Mouse (Mus musculus) left cerebral cortex, postnatal 36 days (tissue): ENCODE results near the gene Kat14. TPM values are rescaled to one million over a fixed set of nuclear protein-coding genes. Genes with fewer than 3 reads are reported as not detected.
"Not testable (repeated sequence)": the region's sequence is repeated elsewhere in the genome, so short reads cannot be mapped to it uniquely, and the experiment has no call there.

Experiments
- DNase-seq, 2 experiments: peaks; one replicate each; pipeline ENCODE4 v3.0.0; 2021 to 2022; ENCODE audit warnings: low spot score in 2 of 2, mixed read lengths in 1 of 2
- intact Hi-C: fragments of 180-260 bp; cut with DNase I; formaldehyde crosslinking; loops from one replicate; pipeline ENCODE4 v1.15.1; 2025
- total RNA-seq, 2 experiments: library from RNA; stranded (reverse); gene quantifications; 2 replicates each; pipeline ENCODE4 v1.2.3; 2021

The Kat14 gene
- 10 to 100 TPM; 35.6 to 39.5 TPM for total RNA-seq

GRCm38 (mm10) chr2:144368400-144369019 lies at the start of gene Kat14, which contains the start of gene Pet117:
Gene Kat14, plus strand, starts transcription at chr2:144368983.
Gene Pet117, plus strand, starts transcription at chr2:144368996.
- peak; percentile 95 for DNase-seq
- intact Hi-C loops, result loop anchor here (2.0 to 5.0 kb wide), 2 partner anchors 89 to 98 kb away; partner anchors contain the start of genes Mgme1 and Snx5

DNA sequence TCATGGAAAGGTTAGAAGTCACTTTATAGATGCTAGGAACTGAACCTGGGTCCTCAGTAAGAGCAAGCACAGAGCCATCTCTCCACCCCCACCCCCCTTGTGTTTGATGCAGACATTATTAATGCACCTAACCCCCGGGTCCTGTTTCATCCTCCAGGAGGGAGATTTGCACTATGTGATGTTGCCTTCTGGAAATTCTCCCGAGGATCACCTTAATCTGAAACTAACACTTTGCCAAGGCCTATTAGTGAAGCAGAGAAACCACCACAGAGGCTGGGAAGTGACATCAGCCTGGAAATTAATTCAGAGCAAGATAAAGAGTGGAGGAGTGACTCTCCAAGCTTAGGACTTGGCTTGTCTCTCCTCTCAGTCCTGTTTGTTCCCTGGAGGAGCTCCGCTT lies 44.6 kb upstream of the Kat14 start:
- no peak for DNase-seq
- intact Hi-C loops, result no loop called here

GRCm38 (mm10) chr2:144329451-144329850 lies 39.3 kb upstream of the Kat14 start:
- intact Hi-C loops, result no loop called here
- DNase-seq, result no peak

GRCm38 (mm10) chr2:144329937-144330336 lies 38.8 kb upstream of the Kat14 start:
- no peak for DNase-seq
- intact Hi-C loops, result no loop called here

- intact Hi-C loops, result no loop called here
- DNase-seq, result no peak
Measured at GRCm38 (mm10) chr2:144330352-144330959, 38.3 kb upstream of the Kat14 start.

DNA sequence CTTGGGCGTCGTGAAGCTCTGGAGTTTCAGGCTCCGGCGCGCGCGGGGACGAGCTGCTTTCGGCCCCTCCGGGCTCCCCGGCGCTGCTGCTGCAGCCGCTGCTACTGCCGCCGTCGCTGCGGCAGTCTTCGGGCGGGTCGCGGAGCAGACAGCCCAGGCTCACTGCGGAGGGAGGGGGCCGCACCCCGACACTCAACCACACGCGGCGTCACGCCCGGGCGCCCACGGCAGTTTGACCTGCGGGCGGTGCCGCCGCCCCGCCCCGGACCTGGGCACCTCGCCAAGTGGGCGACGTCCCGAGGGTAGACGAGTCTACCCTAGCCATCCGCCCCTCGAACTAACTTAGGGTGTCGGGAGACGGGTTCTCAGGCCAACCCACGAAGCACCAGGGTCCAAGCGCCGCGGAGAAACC lies 37.8 kb upstream of the Kat14 start:
- peak; percentile 40 to 66 for DNase-seq
- intact Hi-C loops, result no loop called here

GRCm38 (mm10) chr2:144331401-144332302 lies 37.1 kb upstream of the Kat14 start, which contains the start of gene Ovol2:
Gene Ovol2, minus strand, starts transcription at chr2:144332146.
- DNase-seq, result peak; percentile 22 to 51
- intact Hi-C loops, result no loop called here

DNA sequence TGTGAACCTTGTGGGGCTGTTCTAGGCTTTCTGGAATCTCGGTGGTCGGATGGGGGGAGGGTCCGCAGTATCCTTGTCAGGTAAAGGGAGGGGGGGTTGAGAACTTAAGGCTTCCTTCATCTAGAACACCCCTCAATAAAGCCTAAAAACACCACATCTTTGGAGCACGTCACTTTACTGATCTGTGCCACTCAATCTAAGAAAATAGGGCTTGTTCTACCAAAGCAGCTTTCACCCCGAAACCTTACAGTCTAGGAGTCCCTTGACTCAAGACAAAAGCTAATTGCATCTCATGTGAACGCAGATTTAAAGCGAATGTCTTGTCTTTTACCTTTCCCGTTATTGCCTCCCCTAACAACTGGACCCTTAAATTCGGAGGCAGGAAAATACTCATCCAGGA lies 36.3 kb upstream of the Kat14 start:
- intact Hi-C loops, result no loop called here
- DNase-seq, result no peak

DNA sequence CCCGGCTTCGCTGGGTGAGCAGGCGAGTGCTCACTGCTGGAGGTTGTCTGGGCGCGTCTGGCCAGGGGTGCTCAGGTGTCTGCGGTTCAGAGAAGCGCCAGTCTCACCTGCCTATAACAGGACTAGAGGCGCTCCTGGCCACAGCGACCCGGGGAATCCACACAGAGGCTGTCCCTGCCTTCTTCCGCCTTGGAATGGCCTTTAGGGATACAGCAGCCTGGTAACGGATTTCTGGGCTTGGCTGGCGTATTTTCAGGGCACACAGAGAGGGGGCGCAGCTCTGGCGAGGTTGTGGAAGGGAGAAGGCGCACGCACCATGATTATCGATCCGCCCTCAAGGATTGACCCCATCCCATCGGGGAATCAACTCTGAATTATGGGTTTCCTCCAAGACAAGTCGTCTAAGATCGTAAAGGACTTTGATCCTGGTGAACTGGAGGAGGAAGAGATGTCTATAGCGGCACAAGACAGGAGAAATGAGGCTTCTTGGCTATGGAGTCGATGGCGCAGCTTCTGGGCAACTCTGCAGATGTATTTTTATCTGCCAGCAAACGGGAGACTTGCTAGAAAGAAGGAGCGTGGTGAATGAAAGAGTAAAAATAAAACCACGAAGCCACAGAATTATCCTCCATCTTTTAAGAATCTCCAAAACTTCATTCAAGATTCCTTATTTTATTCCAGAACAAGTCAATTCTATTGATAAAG lies 35.5 kb upstream of the Kat14 start:
- intact Hi-C loops, result no loop called here
- DNase-seq, result peak; percentile 45 to 61

DNA sequence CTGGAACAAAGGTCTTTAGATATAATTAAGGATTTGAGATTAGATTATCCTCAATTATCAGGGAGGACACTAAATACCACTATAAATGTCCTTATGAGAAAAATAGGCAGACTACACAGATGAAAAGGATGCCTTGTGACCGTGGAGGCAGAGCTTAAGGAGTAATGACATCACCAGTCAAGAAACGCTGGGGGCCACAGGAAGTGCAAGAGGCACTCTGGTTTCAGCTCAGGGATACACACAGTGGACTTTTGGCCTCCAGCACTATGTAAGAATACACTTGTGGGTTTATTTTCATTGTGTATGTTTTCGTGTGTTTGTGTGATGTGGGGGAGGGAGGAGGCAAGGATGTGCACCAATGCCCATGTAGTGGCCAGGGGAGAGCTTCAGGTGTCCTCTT lies 31.6 kb upstream of the Kat14 start:
- no peak for DNase-seq
- intact Hi-C loops, result no loop called here

GRCm38 (mm10) chr2:144337701-144338100 lies 31.1 kb upstream of the Kat14 start:
- no peak for DNase-seq
- intact Hi-C loops, result no loop called here

DNA sequence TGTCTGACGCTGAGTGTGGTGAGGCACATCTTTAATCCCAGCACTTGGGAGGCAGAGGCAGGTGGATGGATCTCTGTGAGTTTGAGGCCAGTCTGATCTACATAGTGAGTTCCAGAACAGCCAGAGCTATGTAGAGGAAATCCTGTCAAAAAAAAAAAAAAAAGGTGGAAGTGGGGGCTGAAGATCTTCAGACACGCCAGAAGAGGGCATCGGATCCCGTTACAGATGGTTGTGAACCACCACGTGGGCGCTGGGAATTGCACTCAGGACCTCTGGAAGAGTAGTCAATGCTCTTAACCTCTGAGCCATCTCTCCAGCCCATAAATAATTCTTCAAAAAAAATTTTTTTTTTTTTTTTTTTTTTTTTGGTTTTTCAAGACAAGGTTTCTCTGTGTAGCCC lies 30.6 kb upstream of the Kat14 start:
- intact Hi-C loops, DNase-seq: not testable (repeated sequence)

GRCm38 (mm10) chr2:144343158-144343557 lies 25.6 kb upstream of the Kat14 start:
- no peak for DNase-seq
- intact Hi-C loops, result no loop called here

GRCm38 (mm10) chr2:144348525-144348924 lies 20.3 kb upstream of the Kat14 start:
- intact Hi-C loops, result no loop called here
- DNase-seq, result no peak

- peak; percentile 23 to 24 for DNase-seq
- intact Hi-C loops, result no loop called here
Measured at GRCm38 (mm10) chr2:144352843-144353242, 15.9 kb upstream of the Kat14 start.

DNA sequence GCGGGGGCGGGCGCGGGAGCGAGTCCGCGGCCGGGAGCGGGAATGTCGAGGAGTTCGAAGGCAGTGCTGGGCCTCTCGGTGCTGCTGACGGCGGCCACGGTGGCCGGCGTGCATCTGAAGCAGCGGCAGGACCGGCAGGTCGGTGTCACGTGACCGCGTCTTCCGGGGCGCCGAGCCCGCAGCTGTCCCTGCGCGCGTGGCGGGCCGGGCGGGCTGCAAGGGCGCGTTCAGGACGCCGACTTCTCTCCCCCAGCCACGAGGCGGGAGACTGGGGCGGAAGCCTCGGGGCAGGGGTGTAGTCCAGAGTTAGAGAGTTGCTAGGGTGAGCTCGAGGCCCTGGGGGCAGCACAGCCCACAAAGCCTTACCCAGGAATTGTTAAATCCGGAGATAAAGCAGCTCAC lies 238 bp downstream of the Kat14 start:
- DNase-seq, result no peak
- intact Hi-C loops, result loop anchor here (2.0 to 5.0 kb wide), 2 partner anchors 88 to 98 kb away; partner anchors contain the start of genes Mgme1 and Snx5

DNA sequence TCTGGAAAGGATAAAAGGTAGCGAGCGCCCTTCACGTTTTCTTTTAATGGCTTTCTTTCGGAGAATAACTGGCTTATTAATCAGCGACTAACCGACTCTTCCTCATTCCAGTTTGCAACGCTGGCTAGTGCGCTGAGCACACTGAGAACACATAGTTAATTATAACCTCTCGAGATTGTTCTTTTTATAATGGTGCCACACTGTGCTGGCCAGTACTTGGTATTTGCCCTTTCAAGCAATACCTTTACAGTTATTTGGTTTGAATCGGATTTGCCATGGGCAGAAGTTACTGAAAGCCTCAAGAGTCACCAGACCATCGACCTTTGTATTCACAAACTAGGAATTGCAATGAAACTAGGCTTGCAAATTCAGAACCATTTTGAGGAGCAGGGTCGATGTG lies 728 bp downstream of the Kat14 start:
- no peak for DNase-seq
- intact Hi-C loops, result loop anchor here (2.0 to 5.0 kb wide), 2 partner anchors 88 to 99 kb away; partner anchors contain the start of genes Mgme1 and Snx5

- DNase-seq, result no peak
- intact Hi-C loops, result no loop called here
Measured at GRCm38 (mm10) chr2:144371566-144371965, 2.8 kb downstream of the Kat14 start.

DNA sequence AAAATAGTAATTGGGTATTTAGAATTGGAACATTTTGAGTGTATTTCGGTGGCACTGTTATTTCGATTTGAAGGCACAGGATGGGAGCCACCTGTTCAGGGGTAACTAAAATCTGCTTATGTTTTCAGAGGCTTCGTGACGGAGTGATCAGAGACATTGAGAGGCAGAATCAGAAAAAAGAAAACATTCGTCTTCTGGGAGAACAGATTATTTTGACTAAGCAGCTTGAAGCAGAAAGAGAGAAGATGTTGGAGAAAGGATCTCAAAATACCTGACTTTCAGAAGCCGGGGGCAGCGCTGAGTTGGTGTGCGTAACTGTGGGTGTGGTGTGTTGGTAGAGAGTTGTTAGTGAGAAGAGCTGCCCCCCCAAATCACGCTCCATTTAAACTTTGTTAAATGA lies 4.3 kb downstream of the Kat14 start:
- intact Hi-C loops, result no loop called here
- DNase-seq, result peak in 1 of 2 experiments; percentile 35
